Mouse (Mus musculus): ENCODE data around the gene Lpp. TPM values are rescaled to one million over a fixed set of nuclear protein-coding genes. Genes with fewer than 3 reads are reported as not detected.
A peak's percentile ranks its signal among the peaks of the same experiment; 100 is the strongest.

The Lpp gene
- polyA plus RNA-seq, 1 experiment from 2014 or later = 79.9 TPM

GRCm38 (mm10) chr16:24594508-24594907 lies 201.2 kb downstream of the Lpp start:
- no peak for DNase-seq

DNA sequence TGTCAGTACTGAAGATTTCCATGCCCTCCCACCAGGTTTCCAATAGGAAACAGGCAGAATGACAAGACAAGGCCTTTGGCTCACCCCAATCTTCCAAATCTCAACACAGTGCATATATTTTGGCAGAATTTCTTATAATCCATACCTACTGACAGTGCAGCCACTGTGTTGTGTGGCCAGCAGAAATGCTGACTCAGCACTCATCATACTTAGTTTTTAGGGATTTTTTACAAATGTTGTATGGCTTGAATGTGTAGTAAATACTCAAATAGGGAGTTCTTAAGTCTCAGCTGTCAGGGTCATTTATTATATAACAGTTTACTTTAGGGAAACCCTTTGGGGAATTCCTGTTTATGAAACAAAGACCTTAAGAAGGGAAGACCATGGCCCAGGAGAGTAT lies 202.2 kb downstream of the Lpp start:
- H3K4me3 ChIP-seq (ENCODE audit: low read depth, low read length) = no peak overlapping the region
- no peaks in the 10 kb centered on the region for H3K4me1 ChIP-seq (ENCODE audit: insufficient read depth)
- ATAC-seq (ENCODE audit: insufficient read depth) (no peak), DNase-seq (peak; percentile 17)
- no peak overlapping the region for H3K9ac ChIP-seq
- H3K9me3 ChIP-seq (ENCODE audit: low read depth, low read length) = no peaks in the 10 kb centered on the region
- no peak overlapping the region for H3K27ac ChIP-seq (ENCODE audit: low read depth)
- H3K27me3 ChIP-seq (ENCODE audit: insufficient read depth, low read length) = no peaks in the 10 kb centered on the region
- no peak for TF ChIP-seq CTCF (IDR thresholded peaks at IDR 0.05; ENCODE audit: low read depth)
- no peak overlapping the region for H3K4me2 ChIP-seq
- no peaks in the 10 kb centered on the region for H3K36me3 ChIP-seq (ENCODE audit: insufficient read depth)

More at GRCm38 (mm10) chr16:24594508-24594907, 201.2 kb downstream of the Lpp start:
- Histone ChIP-seq H3K4me3 (ENCODE audit: low read depth, low read length) (no peak overlapping the region), H3K9me3 (ENCODE audit: low read depth, low read length) (no peaks in the 10 kb centered on the region), H3K9ac (no peak overlapping the region), H3K27ac (ENCODE audit: low read depth) (no peak overlapping the region), H3K27me3 (ENCODE audit: insufficient read depth, low read length) (no peaks in the 10 kb centered on the region), H3K4me1 (ENCODE audit: insufficient read depth) (no peaks in the 10 kb centered on the region), H3K36me3 (ENCODE audit: insufficient read depth) (no peaks in the 10 kb centered on the region), H3K4me2 (no peak overlapping the region)
- 84% methylated on average over 5 of the region's 5 CpGs for WGBS
- no peak for TF ChIP-seq CTCF (IDR thresholded peaks at IDR 0.05; ENCODE audit: low read depth)
- ATAC-seq (ENCODE audit: insufficient read depth) = no peak

DNA sequence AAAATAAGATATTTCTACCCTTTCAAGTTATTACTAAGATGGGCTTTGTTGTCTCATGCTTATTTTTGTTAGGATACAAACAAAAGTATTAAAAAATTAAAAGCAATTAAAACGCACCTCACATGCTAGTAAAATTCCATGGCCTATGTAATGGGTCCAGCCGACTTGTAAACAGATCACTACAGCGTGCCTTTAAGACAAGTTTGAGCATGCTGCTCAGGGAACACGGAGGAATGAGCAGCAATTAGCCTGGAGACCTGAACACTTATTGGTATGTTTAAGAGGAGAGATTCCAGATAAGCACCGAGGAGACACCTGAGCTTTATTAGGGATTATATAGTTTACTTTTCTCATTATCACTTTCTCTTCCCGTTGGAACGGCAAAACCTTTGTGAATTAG lies 205.3 kb downstream of the Lpp start:
- no peaks in the 10 kb centered on the region for H3K4me1 ChIP-seq (ENCODE audit: insufficient read depth)
- DNase-seq = no peak
- no peak for ATAC-seq (ENCODE audit: insufficient read depth)
- TF ChIP-seq CTCF (IDR thresholded peaks at IDR 0.05; ENCODE audit: low read depth) = no peak
- no peak overlapping the region for H3K9ac ChIP-seq
- no peaks in the 10 kb centered on the region for H3K9me3 ChIP-seq (ENCODE audit: low read depth, low read length)
- 46% methylated on average over 7 of the region's 7 CpGs for WGBS
- no peak overlapping the region for H3K4me2 ChIP-seq
- H3K27ac ChIP-seq (ENCODE audit: low read depth) = no peak overlapping the region
- H3K27me3 ChIP-seq (ENCODE audit: insufficient read depth, low read length) = no peaks in the 10 kb centered on the region
- H3K36me3 ChIP-seq (ENCODE audit: insufficient read depth) = no peaks in the 10 kb centered on the region
- H3K4me3 ChIP-seq (ENCODE audit: low read depth, low read length) = no peak overlapping the region

DNA sequence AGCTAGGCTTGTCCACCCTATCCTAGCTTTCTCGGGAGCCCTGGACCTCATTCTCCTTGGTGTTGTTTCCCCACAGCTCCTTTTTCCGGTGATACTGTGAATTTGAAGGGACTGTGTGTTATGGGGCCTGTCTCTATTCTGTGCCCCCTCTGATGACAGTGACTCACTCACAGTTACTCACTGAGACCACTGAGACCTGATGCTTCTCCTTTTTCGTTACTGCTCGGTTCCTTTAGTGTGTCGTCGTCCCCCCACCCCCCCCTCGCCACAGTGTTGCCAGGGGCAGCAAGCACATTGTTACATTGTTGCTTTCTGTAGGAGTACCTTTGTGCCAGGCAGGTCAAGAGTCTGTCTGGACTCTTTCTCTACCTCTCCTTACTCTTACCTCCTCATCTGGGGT lies 206.5 kb downstream of the Lpp start:
- no peak for DNase-seq
- Histone ChIP-seq H3K9me3 (ENCODE audit: low read depth, low read length) (no peaks in the 10 kb centered on the region), H3K27ac (ENCODE audit: low read depth) (no peak overlapping the region), H3K4me2 (no peak overlapping the region), H3K4me1 (ENCODE audit: insufficient read depth) (no peaks in the 10 kb centered on the region), H3K9ac (no peak overlapping the region), H3K4me3 (ENCODE audit: low read depth, low read length) (no peak overlapping the region), H3K36me3 (ENCODE audit: insufficient read depth) (no peaks in the 10 kb centered on the region), H3K27me3 (ENCODE audit: insufficient read depth, low read length) (no peaks in the 10 kb centered on the region)
- ATAC-seq (ENCODE audit: insufficient read depth) = no peak
- 57% methylated on average over 7 of the region's 7 CpGs for WGBS
- TF ChIP-seq CTCF (IDR thresholded peaks at IDR 0.05; ENCODE audit: low read depth) = no peak

DNA sequence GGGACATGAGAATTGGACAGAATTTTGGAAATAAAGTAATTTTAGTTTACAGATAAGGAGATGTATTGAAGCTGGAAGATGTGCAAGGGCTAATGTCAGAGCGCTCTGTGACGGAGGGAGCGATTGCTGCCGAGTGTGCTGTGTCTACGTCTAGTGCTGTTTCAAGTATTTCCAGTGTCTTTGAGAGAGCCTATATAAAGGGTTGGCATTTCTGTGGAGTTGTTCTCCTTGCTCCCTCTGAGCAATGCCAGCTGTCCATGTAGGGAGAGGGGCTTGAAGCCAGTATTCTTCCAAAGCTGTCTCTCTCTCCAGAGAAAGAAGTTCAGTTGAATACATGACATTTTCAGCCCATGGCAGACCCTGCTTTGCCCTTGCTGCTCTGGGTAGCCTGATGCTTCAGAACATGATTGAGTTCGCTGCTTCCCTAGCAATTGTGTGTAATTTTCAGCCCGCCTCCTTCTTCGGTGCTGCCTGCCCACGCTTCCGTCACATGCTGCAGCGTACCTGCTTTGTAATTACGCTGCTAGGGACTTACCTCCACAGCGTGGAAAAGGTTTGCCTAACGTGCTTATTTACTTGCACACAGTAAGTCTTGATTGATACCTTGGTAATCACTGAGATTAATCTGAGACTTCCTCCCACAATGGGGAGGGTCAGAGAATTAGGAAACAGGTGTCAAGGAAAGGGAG lies 207.1 kb downstream of the Lpp start:
- Histone ChIP-seq H3K27me3 (ENCODE audit: insufficient read depth, low read length) (no peaks in the 10 kb centered on the region), H3K36me3 (ENCODE audit: insufficient read depth) (no peaks in the 10 kb centered on the region), H3K4me3 (ENCODE audit: low read depth, low read length) (no peak overlapping the region), H3K4me2 (no peak overlapping the region), H3K9me3 (ENCODE audit: low read depth, low read length) (no peaks in the 10 kb centered on the region), H3K27ac (ENCODE audit: low read depth) (no peak overlapping the region), H3K4me1 (ENCODE audit: insufficient read depth) (no peaks in the 10 kb centered on the region), H3K9ac (no peak overlapping the region)
- DNase-seq (no peak), ATAC-seq (ENCODE audit: insufficient read depth) (no peak)
- TF ChIP-seq CTCF (IDR thresholded peaks at IDR 0.05; ENCODE audit: low read depth) = no peak
- 76% methylated on average over 14 of the region's 14 CpGs for WGBS

GRCm38 (mm10) chr16:24603342-24603741 lies 210.0 kb downstream of the Lpp start:
- Histone ChIP-seq H3K4me1 (ENCODE audit: insufficient read depth) (peaks cover 8% of the 10 kb centered on the region; the same call in 1 of the 2 replicates), H3K9me3 (ENCODE audit: low read depth, low read length) (no peaks in the 10 kb centered on the region), H3K4me3 (ENCODE audit: low read depth, low read length) (no peak overlapping the region), H3K9ac (no peak overlapping the region), H3K27ac (ENCODE audit: low read depth) (no peak overlapping the region), H3K36me3 (ENCODE audit: insufficient read depth) (no peaks in the 10 kb centered on the region), H3K4me2 (no peak overlapping the region), H3K27me3 (ENCODE audit: insufficient read depth, low read length) (no peaks in the 10 kb centered on the region)
- DNase-seq (no peak), ATAC-seq (ENCODE audit: insufficient read depth) (no peak)
- no peak for TF ChIP-seq CTCF (IDR thresholded peaks at IDR 0.05; ENCODE audit: low read depth)
- 76% methylated on average over 4 of the region's 4 CpGs for WGBS

DNA sequence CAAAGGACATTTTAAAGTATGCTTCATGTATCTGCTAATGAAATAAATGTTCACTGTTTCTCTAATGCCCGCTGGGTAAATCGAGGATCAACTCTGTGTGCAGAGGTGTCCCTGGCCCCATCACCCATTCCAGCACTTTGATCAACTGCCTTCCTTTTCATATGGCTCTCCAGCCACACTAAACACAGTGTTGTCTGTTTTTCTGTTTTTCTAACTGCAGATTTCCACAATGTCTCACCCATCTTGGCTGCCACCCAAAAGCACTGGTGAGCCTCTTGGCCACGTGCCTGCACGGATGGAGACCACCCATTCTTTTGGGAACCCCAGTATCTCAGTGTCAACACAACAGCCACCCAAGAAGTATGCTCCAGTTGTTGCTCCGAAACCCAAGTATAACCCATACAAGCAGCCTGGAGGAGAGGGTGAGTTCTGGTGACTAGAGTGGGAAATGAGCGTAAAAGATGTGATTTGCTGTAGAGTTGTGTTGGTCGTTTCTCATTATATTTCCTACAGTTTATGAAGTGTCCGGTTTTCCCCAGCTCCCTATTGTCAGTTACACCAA lies 214.7 kb downstream of the Lpp start:
- Histone ChIP-seq H3K9ac (no peak overlapping the region), H3K4me2 (no peak overlapping the region), H3K27ac (ENCODE audit: low read depth) (peak overlapping the region; percentile 21; the same call in 1 of the 2 replicates), H3K4me3 (ENCODE audit: low read depth, low read length) (no peak overlapping the region), H3K4me1 (ENCODE audit: insufficient read depth) (peaks cover 11% of the 10 kb centered on the region; the same call in 1 of the 2 replicates), H3K27me3 (ENCODE audit: insufficient read depth, low read length) (no peaks in the 10 kb centered on the region), H3K36me3 (ENCODE audit: insufficient read depth) (peaks cover 4% of the 10 kb centered on the region; the same call in 1 of the 2 replicates), H3K9me3 (ENCODE audit: low read depth, low read length) (no peaks in the 10 kb centered on the region)
- no peak for TF ChIP-seq CTCF (IDR thresholded peaks at IDR 0.05; ENCODE audit: low read depth)
- DNase-seq (peak; percentile 88), ATAC-seq (ENCODE audit: insufficient read depth) (peak; percentile 76; the same call in 1 of the 2 replicates)
- WGBS = 49% methylated on average over 8 of the region's 8 CpGs
